Mouse (Mus musculus): ENCODE data around the gene Edil3.

- no peak for TF ChIP-seq CTCF (IDR thresholded peaks at IDR 0.05; ENCODE audit: extremely low read depth, insufficient read length, insufficient replicate concordance, low read depth, low read length)
- no peak for TF ChIP-seq POLR2A (IDR thresholded peaks at IDR 0.05; ENCODE audit: low read depth, low read length)
Measured at GRCm38 (mm10) chr13:89371656-89372240, 550.5 kb downstream of the Edil3 start.

Data from small intestine, adult 2 months (tissue).